Mouse (Mus musculus): ENCODE measurements around the gene Mia3.

- TF ChIP-seq MAFK (IDR thresholded peaks at IDR 0.05; ENCODE audit: insufficient replicate concordance, low read length) (no peak), POLR2AphosphoS2 (IDR thresholded peaks at IDR 0.05; ENCODE audit: low read depth, low read length) (no peak), CTCF (conservative IDR thresholded peaks at IDR 0.05 in 1 of 2, IDR thresholded peaks at IDR 0.05 in 1 of 2; ENCODE audit: low read depth in 2 of 2, low read length in 2 of 2) (no peak), USF1 (IDR thresholded peaks at IDR 0.05; ENCODE audit: low read depth, low read length) (no peak), EP300 (IDR thresholded peaks at IDR 0.05; ENCODE audit: low read length) (no peak), NRF1 (IDR thresholded peaks at IDR 0.05; ENCODE audit: low read depth, low read length) (no peak), POLR2A (IDR thresholded peaks at IDR 0.05; ENCODE audit: low read depth, low read length) (no peak), MYC (IDR thresholded peaks at IDR 0.05; ENCODE audit: low read depth, low read length) (no peak), PAX5 (IDR thresholded peaks at IDR 0.05; ENCODE audit: low read length) (no peak), CHD1 (IDR thresholded peaks at IDR 0.05; ENCODE audit: low read depth, low read length) (no peak), ZMIZ1 (IDR thresholded peaks at IDR 0.05; ENCODE audit: low read depth, low read length) (no peak), USF2 (conservative IDR thresholded peaks at IDR 0.05; ENCODE audit: low read depth, low read length) (no peak), TBP (conservative IDR thresholded peaks at IDR 0.05; ENCODE audit: low read depth, low read length) (no peak)
These were observed 48.5 kb upstream of the Mia3 start, which contains the start of gene Hhipl2 for GRCm38 (mm10) chr1:183417873-183418272.

Measured in CH12.LX (cell line).